Mouse (Mus musculus) gastrocnemius, postnatal 25 days (tissue): Measurements from ENCODE around the gene Rps15. TPM values are rescaled to one million over a fixed set of nuclear protein-coding genes. Genes with fewer than 3 reads are reported as not detected.

Experiments used
- DNase-seq: peaks from one replicate; pipeline ENCODE4 v3.0.0; 2022
- microRNA-seq, 2 experiments: library from miRNA; unstranded; fragments of <30 nt; microRNA quantifications; one replicate each; pipeline ENCODE4 v1.2.0; 2021; ENCODE audit warnings: borderline replicate concordance in 2 of 2
- total RNA-seq, 2 experiments: library from RNA; stranded (reverse); gene quantifications; 1 replicate in 1 of 2; 2 replicates in 1 of 2; pipeline ENCODE4 v1.2.3; 2021

Gene Rps15
- total RNA-seq, 2 experiments from 2014 or later = 575 to 593 TPM

- DNase-seq = no peak
These were observed 49.4 kb downstream of the Rps15 start for GRCm38 (mm10) chr10:80341491-80342304.

- no peak for DNase-seq
These were observed 50.1 kb downstream of the Rps15 start for GRCm38 (mm10) chr10:80342305-80342748.

- no peak for DNase-seq
These were observed 50.6 kb downstream of the Rps15 start for GRCm38 (mm10) chr10:80342749-80343424.

GRCm38 (mm10) chr10:80343425-80343895 is 51.2 kb downstream of the Rps15 start:
- DNase-seq = no peak

Small RNA genes within 50 kb of the gene (microRNA-seq; reads per million reads assigned to microRNA genes)
- gene Mir6911 = 0.53 to 0.74 reads per million in 2 experiments

Other genes with a start within 250 kb of the Rps15 start
- 100 to 1,000 TPM; 527 to 618 TPM for gene Gpx4, start 245.3 kb upstream of the Rps15 start, total RNA-seq
- 1 to 10 TPM; 5.6 to 6.7 TPM for gene Sbno2, start 186.9 kb upstream of the Rps15 start, total RNA-seq
- gene Stk11, start 176.7 kb upstream of the Rps15 start, total RNA-seq = 100 to 1,000 TPM in 1 of 2 experiments, 10 to 100 TPM in 1; 99.8 to 120 TPM
- gene Atp5d, start 153.8 kb upstream of the Rps15 start, total RNA-seq = 100 to 1,000 TPM; 634 to 665 TPM
- gene Cbarp, start 151.6 kb upstream of the Rps15 start, total RNA-seq = 1 to 10 TPM; 1.2 to 1.6 TPM
- gene Midn, start 144.2 kb upstream of the Rps15 start, total RNA-seq = 10 to 100 TPM; 33.7 to 34.8 TPM
- gene Cirbp, start 126.5 kb upstream of the Rps15 start, total RNA-seq = 10 to 100 TPM; 17.3 to 21.4 TPM
- gene 1600002K03Rik, start 119.5 kb upstream of the Rps15 start, total RNA-seq = 1 to 10 TPM; 5.1 to 5.9 TPM
- under 1 TPM; 0.26 to 0.54 TPM for gene Efna2, start 113.0 kb upstream of the Rps15 start, total RNA-seq
- 10 to 100 TPM; 14.5 to 14.8 TPM for gene Mum1, start 66.0 kb upstream of the Rps15 start, total RNA-seq
- 100 to 1,000 TPM; 508 to 524 TPM for gene Ndufs7, start 43.3 kb upstream of the Rps15 start, total RNA-seq
- gene Gamt, start 31.4 kb upstream of the Rps15 start, total RNA-seq = 10 to 100 TPM; 50.9 to 53.1 TPM
- 10 to 100 TPM; 40.1 to 43.6 TPM for gene Dazap1, start 31.0 kb upstream of the Rps15 start, total RNA-seq
- under 1 TPM; 0.59 to 0.82 TPM for gene Apc2, start 3.5 kb downstream of the Rps15 start, total RNA-seq
- 1 to 10 TPM; 6.5 to 7.0 TPM for gene 2310011J03Rik, start 28.1 kb downstream of the Rps15 start, total RNA-seq
- 1 to 10 TPM in 1 of 2 experiments, under 1 TPM in 1; 0.84 to 1.1 TPM for gene Pcsk4, start 37.0 kb downstream of the Rps15 start, total RNA-seq
- 1 to 10 TPM; 1.1 to 2.8 TPM for gene Reep6, start 37.5 kb downstream of the Rps15 start, total RNA-seq
- 10 to 100 TPM; 38.8 to 70.8 TPM for gene Adamtsl5, start 56.0 kb downstream of the Rps15 start, total RNA-seq
- gene Plk5, start 64.0 kb downstream of the Rps15 start, total RNA-seq = under 1 TPM; 0.13 TPM
- gene Mex3d, start 95.2 kb downstream of the Rps15 start, total RNA-seq = 1 to 10 TPM; 3.9 to 4.3 TPM
- 10 to 100 TPM; 78.7 to 93.6 TPM for gene Mbd3, start 107.1 kb downstream of the Rps15 start, total RNA-seq
- 100 to 1,000 TPM; 913 to 952 TPM for gene Uqcr11, start 114.4 kb downstream of the Rps15 start, total RNA-seq
- 10 to 100 TPM; 11.1 to 13.8 TPM for gene Tcf3, start 141.2 kb downstream of the Rps15 start, total RNA-seq
- not detected for gene Onecut3, start 202.4 kb downstream of the Rps15 start, total RNA-seq
- not detected for gene Atp8b3, start 246.7 kb downstream of the Rps15 start, total RNA-seq